Mouse (Mus musculus) cerebellum, adult 9-11 months (tissue): ENCODE results near the gene Ptpn4.

ENCODE experiments used
- DNase-seq: peaks from one replicate; pipeline ENCODE4 v3.0.0; 2022

The Ptpn4 gene

GRCm38 (mm10) chr1:119837035-119837751, at the start of gene Ptpn4:
Gene Ptpn4 (minus strand): TSS chr1:119837613.
- peak; percentile 100 for DNase-seq

GRCm38 (mm10) chr1:119886320-119886719, 48.9 kb upstream of the Ptpn4 start:
- no peak for DNase-seq

- no peak for DNase-seq
These were observed 46.9 kb upstream of the Ptpn4 start for GRCm38 (mm10) chr1:119884272-119884671.

- no peak for DNase-seq
These were observed 41.5 kb upstream of the Ptpn4 start for GRCm38 (mm10) chr1:119878909-119879308.

GRCm38 (mm10) chr1:119877469-119877868, 40.1 kb upstream of the Ptpn4 start:
- DNase-seq, result no peak

- DNase-seq, result no peak
These were observed 31.2 kb upstream of the Ptpn4 start for GRCm38 (mm10) chr1:119868395-119869161.

GRCm38 (mm10) chr1:119867300-119867699, 29.9 kb upstream of the Ptpn4 start:
- DNase-seq, result no peak

- no peak for DNase-seq
These were observed 27.9 kb upstream of the Ptpn4 start for GRCm38 (mm10) chr1:119865311-119865710.

GRCm38 (mm10) chr1:119863507-119864296, 26.3 kb upstream of the Ptpn4 start:
- DNase-seq, result no peak

- DNase-seq, result no peak
These were observed 22.2 kb upstream of the Ptpn4 start for GRCm38 (mm10) chr1:119859566-119859965.

GRCm38 (mm10) chr1:119852980-119853379, 15.6 kb upstream of the Ptpn4 start:
- no peak for DNase-seq

- no peak for DNase-seq
These were observed 14.9 kb upstream of the Ptpn4 start for GRCm38 (mm10) chr1:119852339-119852738.

- DNase-seq, result no peak
These were observed 11.9 kb upstream of the Ptpn4 start for GRCm38 (mm10) chr1:119849146-119849935.

GRCm38 (mm10) chr1:119845321-119845720, 7.9 kb upstream of the Ptpn4 start:
- DNase-seq, result no peak

- DNase-seq, result no peak
These were observed 5.7 kb upstream of the Ptpn4 start for GRCm38 (mm10) chr1:119843121-119843520.

- DNase-seq, result peak; percentile 55
These were observed 828 bp upstream of the Ptpn4 start for GRCm38 (mm10) chr1:119838241-119838640.

GRCm38 (mm10) chr1:119836479-119837015, 866 bp downstream of the Ptpn4 start:
- no peak for DNase-seq

- peak; percentile 7 for DNase-seq
These were observed 1.5 kb downstream of the Ptpn4 start for GRCm38 (mm10) chr1:119835726-119836478.

GRCm38 (mm10) chr1:119828160-119828559, 9.3 kb downstream of the Ptpn4 start:
- no peak for DNase-seq

GRCm38 (mm10) chr1:119818704-119819103, 18.7 kb downstream of the Ptpn4 start:
- no peak for DNase-seq

GRCm38 (mm10) chr1:119807707-119808106, 29.7 kb downstream of the Ptpn4 start:
- no peak for DNase-seq

- no peak for DNase-seq
These were observed 31.4 kb downstream of the Ptpn4 start for GRCm38 (mm10) chr1:119805984-119806383.
